Mouse (Mus musculus): ENCODE measurements around the gene Pqbp1.

DNA sequence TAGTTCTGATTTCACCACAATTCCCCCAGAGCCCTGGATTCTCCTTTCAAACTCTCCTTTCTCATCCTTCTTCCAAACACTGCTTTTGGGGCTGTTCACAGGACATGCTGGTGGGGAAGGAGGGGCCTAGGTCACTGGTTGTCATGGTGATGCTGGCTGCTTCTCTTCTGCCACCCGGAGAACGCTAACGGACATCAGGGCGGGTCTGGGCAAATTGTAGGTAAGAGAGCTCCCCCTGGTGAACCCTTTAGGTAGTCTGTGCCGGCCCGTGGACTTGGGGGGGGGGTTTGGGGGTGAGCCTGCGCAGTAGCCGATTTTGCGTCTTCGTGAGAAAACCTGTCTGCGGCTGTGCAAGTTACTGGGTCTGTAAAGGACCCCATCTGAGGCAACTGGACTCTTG lies 19.2 kb downstream of the Pqbp1 start:
- TF ChIP-seq HCFC1 (IDR thresholded peaks at IDR 0.05; ENCODE audit: borderline replicate concordance, insufficient read depth, low read length) (no peak), ZC3H11A (IDR thresholded peaks at IDR 0.05; ENCODE audit: borderline replicate concordance, low read depth, low read length) (no peak)
